Mouse (Mus musculus) G1E (cell line): Measurements from ENCODE around the gene Rbm33.

ENCODE experiments used
- CTCF ChIP-seq: IDR thresholded peaks from 2 replicates; pipeline ENCODE4 v1.5.1; 2012; ENCODE audit warnings: low read depth, low read length, inconsistent platforms, mixed read lengths
- GATA1 ChIP-seq: IDR thresholded peaks from 2 replicates; pipeline ENCODE4 v1.6.1; 2012; ENCODE audit warnings: borderline replicate concordance, low read length, inconsistent platforms, mixed read lengths
- POLR2AphosphoS5 ChIP-seq: IDR thresholded peaks from 2 replicates; pipeline ENCODE4 v1.6.1; 2012; ENCODE audit warnings: low read depth, low read length, inconsistent platforms; ENCODE audit not compliant: insufficient replicate concordance
- TAL1 ChIP-seq: conservative IDR thresholded peaks from 2 replicates; pipeline ENCODE4 v1.6.1; 2012; ENCODE audit warnings: low read depth, low read length, inconsistent platforms, mixed read lengths

DNA sequence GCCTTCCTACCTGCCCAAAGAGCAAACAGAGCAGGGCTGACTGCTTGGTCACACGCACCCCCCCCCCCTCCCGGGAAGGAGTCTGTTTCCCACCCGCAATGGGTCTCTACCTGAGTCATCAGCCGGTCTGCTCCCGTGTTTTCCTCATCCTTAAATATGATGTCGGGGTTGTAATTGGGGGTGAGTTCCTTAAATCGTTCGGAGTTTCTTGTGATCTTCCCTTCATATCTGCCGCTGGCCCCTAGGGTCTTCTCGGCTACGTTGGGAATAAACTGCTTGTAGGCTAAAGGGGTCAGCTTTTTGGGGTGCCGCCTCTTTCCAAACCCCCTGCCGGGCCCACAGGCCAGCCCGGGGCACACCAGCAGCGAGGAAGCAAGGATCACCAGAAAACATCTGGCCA, 149.4 kb downstream of the Rbm33 start:
- TF ChIP-seq CTCF, result no peak
- TF ChIP-seq GATA1, result no peak
- TF ChIP-seq TAL1, result no peak
- no peak for TF ChIP-seq POLR2AphosphoS5
